Comparison of ENCODE assay signal across 8 mouse cellular contexts in the genomic region with DNA sequence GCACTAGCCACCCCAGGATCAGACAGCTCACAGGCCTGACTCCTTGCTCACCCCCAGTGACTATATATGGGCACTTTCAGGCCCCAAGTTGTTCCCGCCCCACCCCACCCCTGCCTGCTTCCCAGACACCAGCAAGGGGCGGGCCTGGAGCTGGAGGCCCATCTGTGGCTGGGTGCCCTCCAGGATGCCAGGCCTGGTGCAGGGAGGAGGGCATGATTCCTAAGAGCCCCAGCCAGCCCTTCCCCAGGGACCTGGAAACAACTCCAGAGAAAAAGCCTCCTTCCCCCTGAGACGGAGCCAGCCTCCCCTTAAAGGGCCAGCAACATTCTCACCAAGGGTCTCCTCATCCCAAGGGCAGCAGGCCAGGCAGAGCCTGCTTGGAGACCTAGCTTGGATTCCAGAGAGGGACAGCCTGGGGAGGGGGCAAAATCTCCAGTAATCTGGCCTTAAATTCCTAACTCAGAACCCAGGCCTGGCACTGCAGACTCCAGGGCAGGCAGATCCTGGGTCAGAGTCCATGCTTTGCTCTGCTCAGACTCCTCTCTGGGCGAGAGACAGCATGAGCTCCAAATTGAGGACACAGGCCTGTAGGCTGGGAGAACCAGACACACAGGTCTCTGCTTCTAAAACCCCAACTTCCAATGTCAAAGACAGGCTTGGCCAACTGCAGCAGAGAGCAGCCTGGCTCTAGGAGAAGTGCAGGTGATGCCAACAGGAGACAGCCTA. TPM values are rescaled to one million over a fixed set of nuclear protein-coding genes. Genes with fewer than 3 reads are reported as not detected.
A peak's percentile ranks its signal among the peaks of the same experiment; 100 is the strongest.
DNase-seq lines count a peak whose midpoint lies in the region; ATAC-seq and TF ChIP-seq lines count a peak whose summit lies in the region.

No protein-coding gene starts in this region.

- peak; percentile 20 for DNase-seq in forebrain, postnatal 0 days
- DNase-seq in thymus, postnatal 10 days (ENCODE audit: low spot score in 2 of 2): no peak

- no peak overlapping the region for H3K4me2 ChIP-seq in forebrain, embryonic 12.5 days
- H3K4me2 ChIP-seq in forebrain, embryonic 13.5 days: no peak overlapping the region
- H3K4me2 ChIP-seq in forebrain, postnatal 0 days (ENCODE audit: low read depth): no peak overlapping the region
- no peak overlapping the region for H3K4me2 ChIP-seq in kidney, embryonic 16.5 days (replicated peaks; ENCODE audit: low read depth, low read length)

- H3K4me1 ChIP-seq in forebrain, embryonic 12.5 days: peaks cover 18% of the 10 kb centered on the region
- H3K4me1 ChIP-seq in forebrain, embryonic 13.5 days: peaks cover 22% of the 10 kb centered on the region
- H3K4me1 ChIP-seq in E14TG2a.4 (replicated peaks; ENCODE audit: low read depth, low read length): peaks cover 67% of the 10 kb centered on the region
- H3K4me1 ChIP-seq in forebrain, postnatal 0 days (ENCODE audit: insufficient read depth): peaks cover 5% of the 10 kb centered on the region; the same call in 1 of the 2 replicates
- peaks cover 32% of the 10 kb centered on the region for H3K4me1 ChIP-seq in kidney, embryonic 16.5 days (ENCODE audit: insufficient read depth, low read length)
- H3K4me1 ChIP-seq in olfactory bulb, adult 2 months (ENCODE audit: control insufficient read depth, insufficient read depth, low read length): peaks cover 67% of the 10 kb centered on the region

- ATAC-seq in forebrain, embryonic 12.5 days (ENCODE audit: low FRiP score): no peak
- ATAC-seq in forebrain, embryonic 13.5 days: no peak
- peak; percentile 42 for ATAC-seq in forebrain, postnatal 0 days
- ATAC-seq in kidney, embryonic 16.5 days (ENCODE audit: low FRiP score, low TSS enrichment): peak; percentile 33
- no peak for ATAC-seq in erythroblast, adult 5-6 weeks (replicated peaks; ENCODE audit: low FRiP score, poor library complexity, severe bottlenecking)

- no peaks in the 10 kb centered on the region for H3K36me3 ChIP-seq in forebrain, embryonic 12.5 days (replicated peaks)
- no peaks in the 10 kb centered on the region for H3K36me3 ChIP-seq in forebrain, embryonic 13.5 days (ENCODE audit: poor library complexity, severe bottlenecking)
- no peaks in the 10 kb centered on the region for H3K36me3 ChIP-seq in E14TG2a.4 (ENCODE audit: insufficient read depth, low read length)
- no peaks in the 10 kb centered on the region for H3K36me3 ChIP-seq in forebrain, postnatal 0 days (ENCODE audit: insufficient read depth)
- no peaks in the 10 kb centered on the region for H3K36me3 ChIP-seq in kidney, embryonic 16.5 days (ENCODE audit: insufficient read depth, low read length)

- no peak overlapping the region for H3K27ac ChIP-seq in forebrain, embryonic 12.5 days
- no peak overlapping the region for H3K27ac ChIP-seq in forebrain, embryonic 13.5 days
- no peak overlapping the region for H3K27ac ChIP-seq in forebrain, postnatal 0 days (ENCODE audit: low read depth, low read length)
- H3K27ac ChIP-seq in kidney, embryonic 16.5 days (ENCODE audit: low read length): peak overlapping the region; percentile 41
- H3K27ac ChIP-seq in olfactory bulb, adult 2 months (ENCODE audit: insufficient read depth, low read depth, low read length): peak overlapping the region; percentile 58

- TF ChIP-seq CTCF in E14TG2a.4 (conservative IDR thresholded peaks at IDR 0.05; ENCODE audit: low read length): no peak
- TF ChIP-seq CTCF in forebrain, postnatal 0 days (IDR thresholded peaks at IDR 0.05; ENCODE audit: low read depth): no peak
- TF ChIP-seq CTCF in olfactory bulb, adult 2 months (IDR thresholded peaks at IDR 0.05; ENCODE audit: insufficient read depth, low read depth, low read length): no peak

- no peak overlapping the region for H3K4me3 ChIP-seq in forebrain, embryonic 12.5 days (replicated peaks)
- H3K4me3 ChIP-seq in forebrain, embryonic 13.5 days: no peak overlapping the region
- 0 out of 2 replicates have a peak overlapping the region, but pooled peaks have one; percentile 17 for H3K4me3 ChIP-seq in E14TG2a.4 (replicated peaks; ENCODE audit: low read length)
- no peak overlapping the region for H3K4me3 ChIP-seq in forebrain, postnatal 0 days (ENCODE audit: low read depth, low read length)
- H3K4me3 ChIP-seq in kidney, embryonic 16.5 days (ENCODE audit: low read length): no peak overlapping the region
- no peak overlapping the region for H3K4me3 ChIP-seq in olfactory bulb, adult 2 months (ENCODE audit: insufficient read depth, low read depth, low read length)

- no peak for TF ChIP-seq POLR2A in olfactory bulb, adult 2 months (IDR thresholded peaks at IDR 0.05; ENCODE audit: insufficient read depth, low read depth, low read length)

- peaks cover 69% of the 10 kb centered on the region for H3K27me3 ChIP-seq in forebrain, embryonic 12.5 days
- H3K27me3 ChIP-seq in forebrain, embryonic 13.5 days: peaks cover 51% of the 10 kb centered on the region
- peaks cover 41% of the 10 kb centered on the region for H3K27me3 ChIP-seq in E14TG2a.4 (ENCODE audit: insufficient read depth, low read length)
- peaks cover 22% of the 10 kb centered on the region for H3K27me3 ChIP-seq in forebrain, postnatal 0 days (ENCODE audit: insufficient read depth, low read length)
- no peaks in the 10 kb centered on the region for H3K27me3 ChIP-seq in kidney, embryonic 16.5 days (ENCODE audit: insufficient read depth, low read length)

- H3K9me3 ChIP-seq in forebrain, embryonic 12.5 days: no peaks in the 10 kb centered on the region
- no peaks in the 10 kb centered on the region for H3K9me3 ChIP-seq in forebrain, embryonic 13.5 days (replicated peaks)
- H3K9me3 ChIP-seq in E14TG2a.4 (ENCODE audit: low read length): no peaks in the 10 kb centered on the region
- H3K9me3 ChIP-seq in forebrain, postnatal 0 days (ENCODE audit: low read length): no peaks in the 10 kb centered on the region
- no peaks in the 10 kb centered on the region for H3K9me3 ChIP-seq in kidney, embryonic 16.5 days (ENCODE audit: low read length)

- peak overlapping the region; percentile 33 for H3K9ac ChIP-seq in forebrain, embryonic 12.5 days
- no peak overlapping the region for H3K9ac ChIP-seq in forebrain, embryonic 13.5 days
- H3K9ac ChIP-seq in forebrain, postnatal 0 days: no peak overlapping the region
- H3K9ac ChIP-seq in kidney, embryonic 16.5 days (replicated peaks; ENCODE audit: low read length): peak overlapping the region; percentile 23

- WGBS in forebrain, embryonic 12.5 days: 56% methylated on average over 4 of the region's 4 CpGs
- 40% methylated on average over 4 of the region's 4 CpGs for WGBS in forebrain, embryonic 13.5 days
- 37% methylated on average over 4 of the region's 4 CpGs for WGBS in forebrain, postnatal 0 days
- WGBS in kidney, embryonic 16.5 days: 63% methylated on average over 4 of the region's 4 CpGs
- 18% methylated on average over 4 of the region's 4 CpGs for WGBS in olfactory bulb, adult 2 months

RNA-seq across cellular contexts. Expression of gene Nacc2, which starts 4.3 kb away (rescaled TPM):
- polyA plus RNA-seq in forebrain, embryonic 12.5 days (2016; fragmentation: Nextera tagmentation; extraction: Ambion mirVana): 8.4 and 11.0 TPM in 2 replicates
- 9.4 and 10.6 TPM in 2 replicates for polyA plus RNA-seq in forebrain, embryonic 13.5 days (2015; fragmentation: Nextera tagmentation; extraction: Ambion mirVana)
- 18.5 and 18.9 TPM in 2 replicates for total RNA-seq in forebrain, postnatal 0 days (2014; rRNA removed)
- polyA plus RNA-seq in forebrain, postnatal 0 days (2015; fragmentation: Nextera tagmentation; extraction: Ambion mirVana): 12.3 and 18.3 TPM in 2 replicates
- 12.7 and 13.3 TPM in 2 replicates for polyA plus RNA-seq in kidney, embryonic 16.5 days (2015; fragmentation: Nextera tagmentation; extraction: Ambion mirVana)
- 71.7 TPM in 1 of 2 replicates, not detected in the other for polyA plus RNA-seq in olfactory bulb, adult 2 months (2012; ENCODE audit: insufficient read depth, insufficient read length, low replicate concordance, missing spikeins)
- 1.0 TPM in 1 of 2 replicates, not detected in the other for total RNA-seq in erythroblast, adult 5-6 weeks (2015; ENCODE audit: low replicate concordance)
- 0.77 and 3.3 TPM in 2 replicates for total RNA-seq in erythroblast, adult 5-6 weeks (2017; ENCODE audit: low replicate concordance)

Comparison
In these comparisons a context has a peak if more than half of its experiments do, and no peak if none do; other contexts are left out.
1. ATAC-seq: peak in forebrain, postnatal 0 days (single experiment) and kidney, embryonic 16.5 days (single experiment); none in forebrain, embryonic 12.5 days (single experiment), forebrain, embryonic 13.5 days (single experiment) and erythroblast, adult 5-6 weeks (single experiment).
2. H3K9ac ChIP-seq: peak in forebrain, embryonic 12.5 days (single experiment) and kidney, embryonic 16.5 days (single experiment); none in forebrain, embryonic 13.5 days (single experiment) and forebrain, postnatal 0 days (single experiment).
3. H3K27ac ChIP-seq: peak in kidney, embryonic 16.5 days (single experiment) and olfactory bulb, adult 2 months (single experiment); none in forebrain, embryonic 12.5 days (single experiment), forebrain, embryonic 13.5 days (single experiment) and forebrain, postnatal 0 days (single experiment).